Mouse (Mus musculus) layer of hippocampus, adult 11-12 months (tissue): ENCODE measurements around the gene Hmga2.

Source experiments
- DNase-seq: peaks from one replicate; pipeline ENCODE4 v3.0.0; 2022; ENCODE audit warnings: low spot score

The Hmga2 gene

GRCm38 (mm10) chr10:120475601-120476515, at the start of gene Hmga2:
Gene Hmga2 (minus strand): TSS chr10:120476469.
- DNase-seq, result no peak

- no peak for DNase-seq
Measured at GRCm38 (mm10) chr10:120522959-120523358, 46.7 kb upstream of the Hmga2 start.

- no peak for DNase-seq
Measured at GRCm38 (mm10) chr10:120521912-120522575, 45.8 kb upstream of the Hmga2 start.

GRCm38 (mm10) chr10:120516311-120516710, 40.0 kb upstream of the Hmga2 start:
- DNase-seq, result no peak

- no peak for DNase-seq
Measured at GRCm38 (mm10) chr10:120513721-120514120, 37.5 kb upstream of the Hmga2 start.

- no peak for DNase-seq
Measured at GRCm38 (mm10) chr10:120512946-120513345, 36.7 kb upstream of the Hmga2 start.

- DNase-seq, result no peak
Measured at GRCm38 (mm10) chr10:120512121-120512520, 35.9 kb upstream of the Hmga2 start.

- no peak for DNase-seq
Measured at GRCm38 (mm10) chr10:120503959-120504358, 27.7 kb upstream of the Hmga2 start.

- DNase-seq, result no peak
Measured at GRCm38 (mm10) chr10:120500794-120501193, 24.5 kb upstream of the Hmga2 start.

GRCm38 (mm10) chr10:120498086-120498485, 21.8 kb upstream of the Hmga2 start:
- no peak for DNase-seq

GRCm38 (mm10) chr10:120494653-120495052, 18.4 kb upstream of the Hmga2 start:
- DNase-seq, result no peak

- no peak for DNase-seq
Measured at GRCm38 (mm10) chr10:120491477-120491876, 15.2 kb upstream of the Hmga2 start.

GRCm38 (mm10) chr10:120489611-120490010, 13.3 kb upstream of the Hmga2 start:
- DNase-seq, result no peak

GRCm38 (mm10) chr10:120488526-120488925, 12.3 kb upstream of the Hmga2 start:
- no peak for DNase-seq

GRCm38 (mm10) chr10:120487881-120488280, 11.6 kb upstream of the Hmga2 start:
- DNase-seq, result no peak

GRCm38 (mm10) chr10:120485461-120485860, 9.2 kb upstream of the Hmga2 start:
- no peak for DNase-seq

- no peak for DNase-seq
Measured at GRCm38 (mm10) chr10:120484144-120484543, 7.9 kb upstream of the Hmga2 start.

- no peak for DNase-seq
Measured at GRCm38 (mm10) chr10:120478164-120478563, 1.9 kb upstream of the Hmga2 start.

- DNase-seq, result no peak
Measured at GRCm38 (mm10) chr10:120477501-120477900, 1.2 kb upstream of the Hmga2 start.

GRCm38 (mm10) chr10:120476516-120477336, 457 bp upstream of the Hmga2 start:
- DNase-seq, result no peak

- DNase-seq, result no peak
Measured at GRCm38 (mm10) chr10:120475041-120475541, 1.2 kb downstream of the Hmga2 start.

GRCm38 (mm10) chr10:120474301-120474700, 2.0 kb downstream of the Hmga2 start:
- no peak for DNase-seq
